Mouse (Mus musculus) midbrain, embryonic 13.5 days (tissue): Measurements from ENCODE around the gene Pik3r5. TPM values are rescaled to one million over a fixed set of nuclear protein-coding genes. Genes with fewer than 3 reads are reported as not detected.

ENCODE experiments used
- ATAC-seq: fragments of 200-750 bp; cut with Nextera tagmentation; 2 replicates; pipeline ENCODE4 v1.8.0; 2017; ENCODE audit warnings: mild to moderate bottlenecking, moderate TSS enrichment, moderate library complexity
- H3K27ac ChIP-seq: fragments of 300-500 bp; sonication (generic); 2 replicates; pipeline ENCODE4 v1.5.1; 2015; ENCODE audit warnings: inconsistent platforms, mild to moderate bottlenecking, moderate library complexity
- H3K27me3 ChIP-seq: fragments of 300-500 bp; sonication (generic); 2 replicates; pipeline ENCODE4 v1.6.1; 2015; ENCODE audit warnings: mild to moderate bottlenecking, inconsistent platforms
- H3K36me3 ChIP-seq: fragments of 300-500 bp; sonication (generic); 2 replicates; pipeline ENCODE4 v1.6.1; 2015; ENCODE audit warnings: mild to moderate bottlenecking, inconsistent platforms
- H3K4me1 ChIP-seq: fragments of 300-500 bp; sonication (generic); replicated peaks from 2 replicates; pipeline ENCODE4 v1.6.1; 2015; ENCODE audit warnings: inconsistent platforms
- H3K4me2 ChIP-seq: fragments of 300-500 bp; sonication (generic); replicated peaks from 2 replicates; pipeline ENCODE4 v1.6.1; 2015; ENCODE audit warnings: moderate library complexity, mild to moderate bottlenecking, inconsistent platforms
- H3K4me3 ChIP-seq: fragments of 300-500 bp; sonication (generic); replicated peaks from 2 replicates; pipeline ENCODE4 v1.5.1; 2015; ENCODE audit warnings: mild to moderate bottlenecking, inconsistent platforms
- H3K9ac ChIP-seq: fragments of 300-500 bp; sonication (generic); replicated peaks from 2 replicates; pipeline ENCODE4 v1.6.1; 2015; ENCODE audit warnings: mild to moderate bottlenecking, inconsistent platforms
- H3K9me3 ChIP-seq: fragments of 300-500 bp; sonication (generic); 2 replicates; pipeline ENCODE4 v1.6.1; 2016; ENCODE audit warnings: mild to moderate bottlenecking, inconsistent platforms
- WGBS: fragments of 180-500 bp; shearing (Covaris S2); methylation state at CpG from one replicate; pipeline ENCODE4 v1.1.7; 2015; 5-methylcytosine and 5-hydroxymethylcytosine counted together
- polyA plus RNA-seq: library from polyadenylated mRNA; unstranded; fragments of >200 nt; fragmentation: Nextera tagmentation; extraction: Ambion mirVana; gene quantifications from 2 replicates; pipeline ENCODE4 v1.2.1, GENCODE M21; 2015

Gene Pik3r5
- polyA plus RNA-seq, 1 experiment from 2014 or later: 0.24 TPM

- Histone ChIP-seq H3K4me1 (no peaks in the 10 kb centered on the region), H3K36me3 (no peaks in the 10 kb centered on the region), H3K9me3 (no peaks in the 10 kb centered on the region), H3K4me3 (no peak overlapping the region), H3K27ac (no peak overlapping the region), H3K9ac (no peak overlapping the region), H3K27me3 (no peaks in the 10 kb centered on the region), H3K4me2 (no peak overlapping the region)
- no peak for ATAC-seq
- 91% methylated on average over 7 of the region's 7 CpGs for WGBS
Measured at GRCm38 (mm10) chr11:68475676-68476075, 43.8 kb downstream of the Pik3r5 start.

GRCm38 (mm10) chr11:68477661-68478060 is 45.7 kb downstream of the Pik3r5 start:
- Histone ChIP-seq H3K36me3 (no peaks in the 10 kb centered on the region), H3K9ac (no peak overlapping the region), H3K4me3 (no peak overlapping the region), H3K27me3 (no peaks in the 10 kb centered on the region), H3K27ac (no peak overlapping the region), H3K9me3 (no peaks in the 10 kb centered on the region), H3K4me2 (no peak overlapping the region), H3K4me1 (no peaks in the 10 kb centered on the region)
- WGBS: 94% methylated on average over 6 of the region's 6 CpGs
- ATAC-seq: no peak

GRCm38 (mm10) chr11:68478574-68478981 is 46.7 kb downstream of the Pik3r5 start:
- H3K4me3 ChIP-seq: no peak overlapping the region
- 83% methylated on average over 3 of the region's 3 CpGs for WGBS
- H3K4me1 ChIP-seq: no peaks in the 10 kb centered on the region
- H3K36me3 ChIP-seq: no peaks in the 10 kb centered on the region
- no peak overlapping the region for H3K27ac ChIP-seq
- H3K9me3 ChIP-seq: no peaks in the 10 kb centered on the region
- no peak overlapping the region for H3K4me2 ChIP-seq
- ATAC-seq: no peak
- no peaks in the 10 kb centered on the region for H3K27me3 ChIP-seq
- no peak overlapping the region for H3K9ac ChIP-seq

- Histone ChIP-seq H3K27ac (no peak overlapping the region), H3K9ac (no peak overlapping the region), H3K36me3 (no peaks in the 10 kb centered on the region), H3K4me1 (no peaks in the 10 kb centered on the region), H3K4me3 (no peak overlapping the region), H3K9me3 (no peaks in the 10 kb centered on the region), H3K27me3 (peaks cover 3% of the 10 kb centered on the region; the same call in 1 of the 2 replicates), H3K4me2 (no peak overlapping the region)
- WGBS: 95% methylated on average over 4 of the region's 4 CpGs
- ATAC-seq: no peak
Measured at GRCm38 (mm10) chr11:68480660-68481059, 48.7 kb downstream of the Pik3r5 start.

- Histone ChIP-seq H3K4me3 (no peak overlapping the region), H3K27me3 (peaks cover 3% of the 10 kb centered on the region; the same call in 1 of the 2 replicates), H3K4me1 (no peaks in the 10 kb centered on the region), H3K9me3 (no peaks in the 10 kb centered on the region), H3K4me2 (no peak overlapping the region), H3K36me3 (no peaks in the 10 kb centered on the region), H3K27ac (no peak overlapping the region), H3K9ac (no peak overlapping the region)
- no peak for ATAC-seq
Measured at GRCm38 (mm10) chr11:68482001-68482400, 50.1 kb downstream of the Pik3r5 start.

GRCm38 (mm10) chr11:68483213-68483612 is 51.3 kb downstream of the Pik3r5 start:
- Histone ChIP-seq H3K4me1 (no peaks in the 10 kb centered on the region), H3K36me3 (no peaks in the 10 kb centered on the region), H3K4me3 (no peak overlapping the region), H3K9ac (no peak overlapping the region), H3K9me3 (no peaks in the 10 kb centered on the region), H3K4me2 (no peak overlapping the region), H3K27me3 (peaks cover 3% of the 10 kb centered on the region; the same call in 1 of the 2 replicates), H3K27ac (no peak overlapping the region)
- WGBS: 79% methylated on average over 6 of the region's 6 CpGs
- no peak for ATAC-seq

- Histone ChIP-seq H3K9ac (0 out of 2 replicates have a peak overlapping the region, but pooled peaks have one; percentile 20), H3K9me3 (no peaks in the 10 kb centered on the region), H3K4me1 (0 out of 2 replicates have a peak, but pooled peaks cover 5% of the 10 kb centered on the region), H3K4me3 (no peak overlapping the region), H3K27ac (no peak overlapping the region), H3K27me3 (peaks cover 3% of the 10 kb centered on the region; the same call in 1 of the 2 replicates), H3K36me3 (no peaks in the 10 kb centered on the region), H3K4me2 (no peak overlapping the region)
- 71% methylated on average over 3 of the region's 3 CpGs for WGBS
- ATAC-seq: no peak
Measured at GRCm38 (mm10) chr11:68484431-68484830, 52.5 kb downstream of the Pik3r5 start.

- 0 out of 2 replicates have a peak, but pooled peaks have one; percentile 20 for ATAC-seq
- no peaks in the 10 kb centered on the region for H3K36me3 ChIP-seq
- WGBS: 40% methylated on average over 8 of the region's 8 CpGs
- H3K4me3 ChIP-seq: no peak overlapping the region
- H3K4me2 ChIP-seq: no peak overlapping the region
- H3K27me3 ChIP-seq: peaks cover 3% of the 10 kb centered on the region; the same call in 1 of the 2 replicates
- no peak overlapping the region for H3K9ac ChIP-seq
- 0 out of 2 replicates have a peak, but pooled peaks cover 5% of the 10 kb centered on the region for H3K4me1 ChIP-seq
- no peaks in the 10 kb centered on the region for H3K9me3 ChIP-seq
- no peak overlapping the region for H3K27ac ChIP-seq
Measured at GRCm38 (mm10) chr11:68485206-68485942, 53.5 kb downstream of the Pik3r5 start.

GRCm38 (mm10) chr11:68486093-68486492 is 54.2 kb downstream of the Pik3r5 start:
- peaks cover 3% of the 10 kb centered on the region; the same call in 1 of the 2 replicates for H3K27me3 ChIP-seq
- WGBS: 94% methylated on average over 3 of the region's 3 CpGs
- no peak overlapping the region for H3K4me2 ChIP-seq
- H3K9ac ChIP-seq: no peak overlapping the region
- 0 out of 2 replicates have a peak, but pooled peaks cover 5% of the 10 kb centered on the region for H3K4me1 ChIP-seq
- ATAC-seq: no peak
- no peak overlapping the region for H3K4me3 ChIP-seq
- no peaks in the 10 kb centered on the region for H3K9me3 ChIP-seq
- H3K36me3 ChIP-seq: no peaks in the 10 kb centered on the region
- no peak overlapping the region for H3K27ac ChIP-seq

- Histone ChIP-seq H3K27me3 (peaks cover 3% of the 10 kb centered on the region; the same call in 1 of the 2 replicates), H3K9ac (no peak overlapping the region), H3K4me1 (0 out of 2 replicates have a peak, but pooled peaks cover 5% of the 10 kb centered on the region), H3K27ac (no peak overlapping the region), H3K36me3 (no peaks in the 10 kb centered on the region), H3K4me3 (no peak overlapping the region), H3K4me2 (no peak overlapping the region), H3K9me3 (no peaks in the 10 kb centered on the region)
- 88% methylated on average over 10 of the region's 10 CpGs for WGBS
- ATAC-seq: no peak
Measured at GRCm38 (mm10) chr11:68487720-68488119, 55.8 kb downstream of the Pik3r5 start.

- ATAC-seq: no peak
- no peak overlapping the region for H3K4me3 ChIP-seq
- H3K27ac ChIP-seq: no peak overlapping the region
- H3K4me1 ChIP-seq: 0 out of 2 replicates have a peak, but pooled peaks cover 5% of the 10 kb centered on the region
- H3K4me2 ChIP-seq: no peak overlapping the region
- H3K9me3 ChIP-seq: no peaks in the 10 kb centered on the region
- no peaks in the 10 kb centered on the region for H3K36me3 ChIP-seq
- peaks cover 3% of the 10 kb centered on the region; the same call in 1 of the 2 replicates for H3K27me3 ChIP-seq
- 68% methylated on average over 6 of the region's 6 CpGs for WGBS
- H3K9ac ChIP-seq: no peak overlapping the region
Measured at GRCm38 (mm10) chr11:68488256-68488824, 56.4 kb downstream of the Pik3r5 start.

GRCm38 (mm10) chr11:68489236-68489635 is 57.3 kb downstream of the Pik3r5 start:
- Histone ChIP-seq H3K9me3 (no peaks in the 10 kb centered on the region), H3K4me2 (no peak overlapping the region), H3K4me1 (0 out of 2 replicates have a peak, but pooled peaks cover 5% of the 10 kb centered on the region), H3K9ac (no peak overlapping the region), H3K27me3 (peaks cover 3% of the 10 kb centered on the region; the same call in 1 of the 2 replicates), H3K36me3 (no peaks in the 10 kb centered on the region), H3K27ac (no peak overlapping the region), H3K4me3 (no peak overlapping the region)
- ATAC-seq: no peak
- 37% methylated on average over 2 of the region's 2 CpGs for WGBS
